Mouse (Mus musculus): ENCODE results near the gene Sgsm2. TPM values are rescaled to one million over a fixed set of nuclear protein-coding genes. Genes with fewer than 3 reads are reported as not detected.

The Sgsm2 gene
- polyA plus RNA-seq, 1 experiment from 2014 or later: 2.4 TPM

GRCm38 (mm10) chr11:74829812-74830211 lies 67.0 kb downstream of the Sgsm2 start:
- Histone ChIP-seq H3K9me3 (ENCODE audit: control insufficient read depth) (no peaks in the 10 kb centered on the region), H3K27ac (ENCODE audit: low read depth, low read length) (peak overlapping the region; percentile 95), H3K4me2 (replicated peaks; ENCODE audit: low read depth) (peak overlapping the region; percentile 89), H3K36me3 (ENCODE audit: control insufficient read depth, insufficient read depth) (no peaks in the 10 kb centered on the region; the same call in 1 of the 2 replicates), H3K4me1 (replicated peaks; ENCODE audit: control insufficient read depth, insufficient read depth, low read length) (peaks cover 16% of the 10 kb centered on the region; the same call in 1 of the 2 replicates), H3K4me3 (ENCODE audit: low read depth, low read length) (peak overlapping the region; percentile 82), H3K27me3 (replicated peaks; ENCODE audit: control insufficient read depth, insufficient read depth, low read length) (no peaks in the 10 kb centered on the region), H3K9ac (ENCODE audit: low read depth, low read length) (peak overlapping the region; percentile 32)
- under 1% methylated on average over 20 of the region's 20 CpGs for WGBS
- peak; percentile 29 for ATAC-seq
- TF ChIP-seq CTCF (IDR thresholded peaks at IDR 0.05; ENCODE audit: low read depth): peak; percentile 51

- Histone ChIP-seq H3K4me2 (replicated peaks; ENCODE audit: low read depth) (peak overlapping the region; percentile 89), H3K4me1 (replicated peaks; ENCODE audit: control insufficient read depth, insufficient read depth, low read length) (peaks cover 14% of the 10 kb centered on the region; the same call in 1 of the 2 replicates), H3K36me3 (ENCODE audit: control insufficient read depth, insufficient read depth) (no peaks in the 10 kb centered on the region; the same call in 1 of the 2 replicates), H3K4me3 (ENCODE audit: low read depth, low read length) (peak overlapping the region; percentile 82), H3K27me3 (replicated peaks; ENCODE audit: control insufficient read depth, insufficient read depth, low read length) (no peaks in the 10 kb centered on the region), H3K9me3 (ENCODE audit: control insufficient read depth) (no peaks in the 10 kb centered on the region), H3K27ac (ENCODE audit: low read depth, low read length) (peak overlapping the region; percentile 95), H3K9ac (ENCODE audit: low read depth, low read length) (no peak overlapping the region)
- 23% methylated on average over 11 of the region's 11 CpGs for WGBS
- no peak for TF ChIP-seq CTCF (IDR thresholded peaks at IDR 0.05; ENCODE audit: low read depth)
- ATAC-seq: no peak
Observed at GRCm38 (mm10) chr11:74828965-74829550, 67.8 kb downstream of the Sgsm2 start.

- H3K9ac ChIP-seq (ENCODE audit: low read depth, low read length): no peak overlapping the region
- no peaks in the 10 kb centered on the region for H3K36me3 ChIP-seq (ENCODE audit: control insufficient read depth, insufficient read depth)
- no peaks in the 10 kb centered on the region for H3K9me3 ChIP-seq (ENCODE audit: control insufficient read depth)
- TF ChIP-seq CTCF (IDR thresholded peaks at IDR 0.05; ENCODE audit: low read depth): peak; percentile 47; the same call in 1 of the 2 replicates
- no peaks in the 10 kb centered on the region for H3K27me3 ChIP-seq (replicated peaks; ENCODE audit: control insufficient read depth, insufficient read depth, low read length)
- H3K27ac ChIP-seq (ENCODE audit: low read depth, low read length): peak overlapping the region; percentile 50; the same call in 1 of the 2 replicates
- H3K4me1 ChIP-seq (replicated peaks; ENCODE audit: control insufficient read depth, insufficient read depth, low read length): peaks cover 13% of the 10 kb centered on the region; the same call in 1 of the 2 replicates
- 52% methylated on average over 2 of the region's 2 CpGs for WGBS
- H3K4me2 ChIP-seq (replicated peaks; ENCODE audit: low read depth): 0 out of 2 replicates have a peak overlapping the region, but pooled peaks have one; percentile 89
- H3K4me3 ChIP-seq (ENCODE audit: low read depth, low read length): no peak overlapping the region
- ATAC-seq: no peak
Observed at GRCm38 (mm10) chr11:74828404-74828931, 68.4 kb downstream of the Sgsm2 start.

- no peak overlapping the region for H3K4me3 ChIP-seq (ENCODE audit: low read depth, low read length)
- 0 out of 2 replicates have a peak, but pooled peaks cover 4% of the 10 kb centered on the region for H3K36me3 ChIP-seq (ENCODE audit: control insufficient read depth, insufficient read depth)
- no peak overlapping the region for H3K9ac ChIP-seq (ENCODE audit: low read depth, low read length)
- H3K27me3 ChIP-seq (replicated peaks; ENCODE audit: control insufficient read depth, insufficient read depth, low read length): no peaks in the 10 kb centered on the region
- H3K4me1 ChIP-seq (replicated peaks; ENCODE audit: control insufficient read depth, insufficient read depth, low read length): peaks cover 13% of the 10 kb centered on the region; the same call in 1 of the 2 replicates
- no peak for ATAC-seq
- peak overlapping the region; percentile 50 for H3K27ac ChIP-seq (ENCODE audit: low read depth, low read length)
- WGBS: 68% methylated on average over 7 of the region's 7 CpGs
- TF ChIP-seq CTCF (IDR thresholded peaks at IDR 0.05; ENCODE audit: low read depth): no peak
- H3K4me2 ChIP-seq (replicated peaks; ENCODE audit: low read depth): no peak overlapping the region
- H3K9me3 ChIP-seq (ENCODE audit: control insufficient read depth): no peaks in the 10 kb centered on the region
Observed at GRCm38 (mm10) chr11:74827791-74828403, 69.0 kb downstream of the Sgsm2 start.

GRCm38 (mm10) chr11:74826702-74827101 lies 70.2 kb downstream of the Sgsm2 start:
- Histone ChIP-seq H3K4me2 (replicated peaks; ENCODE audit: low read depth) (peak overlapping the region; percentile 35), H3K36me3 (ENCODE audit: control insufficient read depth, insufficient read depth) (0 out of 2 replicates have a peak, but pooled peaks cover 4% of the 10 kb centered on the region), H3K4me1 (replicated peaks; ENCODE audit: control insufficient read depth, insufficient read depth, low read length) (peaks cover 13% of the 10 kb centered on the region; the same call in 1 of the 2 replicates), H3K9ac (ENCODE audit: low read depth, low read length) (no peak overlapping the region), H3K4me3 (ENCODE audit: low read depth, low read length) (no peak overlapping the region), H3K27me3 (replicated peaks; ENCODE audit: control insufficient read depth, insufficient read depth, low read length) (no peaks in the 10 kb centered on the region), H3K9me3 (ENCODE audit: control insufficient read depth) (no peaks in the 10 kb centered on the region), H3K27ac (ENCODE audit: low read depth, low read length) (peak overlapping the region; percentile 86)
- 48% methylated on average over 5 of the region's 5 CpGs for WGBS
- TF ChIP-seq CTCF (IDR thresholded peaks at IDR 0.05; ENCODE audit: low read depth): no peak
- peak; percentile 40 for ATAC-seq

- 0 out of 2 replicates have a peak, but pooled peaks cover 4% of the 10 kb centered on the region for H3K36me3 ChIP-seq (ENCODE audit: control insufficient read depth, insufficient read depth)
- H3K4me2 ChIP-seq (replicated peaks; ENCODE audit: low read depth): peak overlapping the region; percentile 35
- peak; percentile 21 for ATAC-seq
- peak overlapping the region; percentile 86 for H3K27ac ChIP-seq (ENCODE audit: low read depth, low read length)
- peaks cover 13% of the 10 kb centered on the region; the same call in 1 of the 2 replicates for H3K4me1 ChIP-seq (replicated peaks; ENCODE audit: control insufficient read depth, insufficient read depth, low read length)
- no peak for TF ChIP-seq CTCF (IDR thresholded peaks at IDR 0.05; ENCODE audit: low read depth)
- 34% methylated on average over 7 of the region's 7 CpGs for WGBS
- H3K9ac ChIP-seq (ENCODE audit: low read depth, low read length): no peak overlapping the region
- H3K9me3 ChIP-seq (ENCODE audit: control insufficient read depth): no peaks in the 10 kb centered on the region
- no peaks in the 10 kb centered on the region for H3K27me3 ChIP-seq (replicated peaks; ENCODE audit: control insufficient read depth, insufficient read depth, low read length)
- no peak overlapping the region for H3K4me3 ChIP-seq (ENCODE audit: low read depth, low read length)
Observed at GRCm38 (mm10) chr11:74826151-74826550, 70.7 kb downstream of the Sgsm2 start.
